Mouse (Mus musculus) T-cell, adult 2 months (primary cell): ENCODE results near the gene Eps15l1.
A peak's percentile ranks its signal among the peaks of the same experiment; 100 is the strongest.

ENCODE experiments used
- DNase-seq: peaks from one replicate; pipeline ENCODE4 v3.0.0; 2022; ENCODE audit warnings: low spot score

Gene Eps15l1

GRCm38 (mm10) chr8:72421362-72422335 lies at the start of gene Eps15l1:
Gene Eps15l1, minus strand, starts transcription at chr8:72421460.
- peak; percentile 99 for DNase-seq

DNA sequence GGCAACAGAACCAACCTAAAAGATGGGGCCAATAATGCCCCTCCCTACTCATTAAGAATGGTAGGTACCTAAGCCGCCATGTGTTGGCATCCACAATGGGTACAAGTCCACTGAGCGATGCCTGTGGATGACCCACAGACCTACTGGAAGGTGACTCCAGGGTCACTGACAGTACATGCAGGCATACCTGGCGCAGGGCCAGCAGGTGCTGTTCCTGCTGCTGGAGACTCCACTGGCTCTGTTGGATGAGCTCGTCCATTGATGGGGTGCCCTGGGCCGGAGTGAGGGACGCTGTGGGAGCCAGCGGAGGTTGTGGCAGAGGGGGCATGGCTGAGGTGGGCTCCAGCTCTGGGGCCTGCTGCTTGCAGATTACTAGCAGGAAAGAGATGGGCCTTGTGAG lies 49.4 kb upstream of the Eps15l1 start:
- DNase-seq = no peak

DNA sequence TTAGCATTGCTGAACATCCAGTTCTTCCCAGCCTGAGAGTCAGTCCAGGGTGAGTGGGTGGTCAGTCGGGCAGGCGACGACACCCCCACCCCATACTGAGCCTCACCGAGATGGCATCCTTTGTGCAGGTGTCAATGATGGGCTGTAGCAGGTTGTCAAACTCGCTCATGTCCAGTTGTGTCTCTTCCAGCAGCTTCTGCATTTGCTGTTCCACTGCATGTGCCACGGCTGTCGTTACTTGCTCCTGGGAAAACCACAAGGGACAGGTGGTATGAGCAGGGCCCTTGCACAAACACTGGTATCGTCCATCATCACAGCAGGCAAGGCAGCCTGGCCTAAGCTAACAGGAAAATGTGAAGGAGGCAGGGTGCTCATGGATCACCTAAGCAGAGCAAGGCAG lies 48.7 kb upstream of the Eps15l1 start:
- DNase-seq = no peak

DNA sequence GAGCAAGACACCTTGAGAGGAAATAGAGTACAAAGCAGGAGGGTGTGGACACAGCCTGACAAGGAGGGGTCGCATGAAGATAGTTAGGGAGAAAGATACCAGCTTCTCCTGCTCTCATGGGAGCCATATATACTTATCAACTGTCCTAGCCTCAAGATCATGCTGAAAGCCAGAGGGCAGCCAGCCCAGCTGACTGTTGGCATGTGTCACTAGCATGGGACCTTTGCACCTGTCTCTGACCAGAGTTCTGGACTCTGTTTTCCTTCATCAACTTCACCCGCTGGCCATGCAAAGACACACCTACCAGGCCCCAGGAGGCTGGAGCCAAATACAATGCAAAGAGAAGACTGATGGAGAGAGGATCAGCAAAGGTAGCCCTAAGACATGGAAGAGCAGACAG lies 48.0 kb upstream of the Eps15l1 start:
- DNase-seq = no peak

- no peak for DNase-seq
Measured at GRCm38 (mm10) chr8:72464211-72464610, 43.0 kb upstream of the Eps15l1 start.

- no peak for DNase-seq
Measured at GRCm38 (mm10) chr8:72459881-72460533, 38.7 kb upstream of the Eps15l1 start.

DNA sequence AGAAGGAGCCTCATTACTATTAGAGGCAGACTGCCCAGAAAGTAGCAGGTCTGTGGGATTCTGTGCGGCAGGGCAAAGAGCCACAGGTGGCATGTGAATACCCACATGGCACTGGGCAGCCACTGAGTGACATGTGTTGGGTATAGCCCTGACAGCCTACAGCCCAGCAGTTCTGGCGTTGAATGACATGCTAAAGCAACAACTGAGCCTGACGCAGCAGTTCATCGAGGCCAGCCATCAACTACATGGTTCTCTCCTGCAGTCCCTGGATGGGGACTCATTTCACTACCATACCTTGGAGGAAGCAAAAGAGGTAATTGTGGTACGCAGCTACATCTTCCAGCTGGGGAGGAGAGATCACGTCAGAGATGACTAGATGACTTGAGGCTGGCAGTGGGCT lies 37.2 kb upstream of the Eps15l1 start:
- DNase-seq = no peak

DNA sequence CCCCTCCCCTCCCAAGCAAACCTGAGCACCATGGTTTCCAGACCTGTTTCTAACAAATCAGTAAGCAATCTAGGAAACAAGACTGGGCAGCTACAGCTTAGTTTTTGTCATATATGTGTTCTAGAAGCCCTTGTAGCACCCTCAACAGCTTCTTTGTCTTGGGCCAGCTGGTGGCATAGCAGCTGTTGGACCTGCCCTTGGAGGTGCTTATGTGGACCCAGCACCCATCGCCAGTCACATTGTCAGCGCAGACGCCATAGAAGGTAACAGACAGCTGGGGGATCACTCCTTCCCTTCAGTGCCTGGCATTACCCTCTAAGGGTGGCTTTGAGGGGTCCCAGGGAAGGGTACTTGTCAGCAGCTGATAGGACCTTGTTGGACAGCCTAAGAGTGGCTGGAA lies 36.5 kb upstream of the Eps15l1 start:
- DNase-seq = no peak

DNA sequence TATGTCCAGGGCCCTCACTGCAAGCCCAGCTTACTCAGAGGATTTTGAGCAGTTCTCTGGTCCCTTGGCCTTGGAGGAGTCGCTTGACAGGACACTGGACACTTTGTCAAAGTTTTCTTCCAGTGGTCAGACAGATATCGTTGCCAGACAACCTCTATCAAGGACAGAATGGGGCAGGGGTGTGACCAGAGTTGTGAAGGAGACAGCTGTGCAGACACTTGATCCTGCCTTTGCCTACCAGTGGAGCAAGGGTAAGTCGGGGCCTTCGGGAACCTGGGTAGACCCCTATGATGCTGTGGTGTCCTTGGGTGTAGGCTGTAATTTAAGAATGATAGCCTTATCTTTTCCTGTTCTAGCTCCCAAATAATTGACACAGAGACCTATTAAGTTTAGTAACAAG lies 34.1 kb upstream of the Eps15l1 start:
- DNase-seq = no peak

DNA sequence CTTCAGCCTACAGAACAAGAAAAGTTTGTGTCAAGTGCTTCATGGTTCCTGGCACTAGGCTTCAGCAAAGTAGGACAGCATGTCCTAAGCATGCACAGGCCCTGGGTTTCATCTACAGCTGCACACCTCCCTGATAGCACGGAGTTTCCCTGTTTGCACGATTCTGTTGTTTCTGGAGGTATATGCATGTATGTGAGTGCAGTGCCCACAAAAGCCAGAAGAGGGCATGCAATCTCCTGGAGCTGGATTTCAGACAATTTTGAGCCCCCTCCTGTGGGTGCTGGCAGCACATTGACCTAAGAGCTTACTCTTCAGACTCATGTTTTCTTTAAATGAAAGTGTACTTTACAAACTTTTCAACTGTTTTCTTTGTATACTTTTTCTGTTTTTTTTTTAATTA lies 32.6 kb upstream of the Eps15l1 start:
- no peak for DNase-seq

- DNase-seq = no peak
Measured at GRCm38 (mm10) chr8:72451516-72451915, 30.3 kb upstream of the Eps15l1 start.

DNA sequence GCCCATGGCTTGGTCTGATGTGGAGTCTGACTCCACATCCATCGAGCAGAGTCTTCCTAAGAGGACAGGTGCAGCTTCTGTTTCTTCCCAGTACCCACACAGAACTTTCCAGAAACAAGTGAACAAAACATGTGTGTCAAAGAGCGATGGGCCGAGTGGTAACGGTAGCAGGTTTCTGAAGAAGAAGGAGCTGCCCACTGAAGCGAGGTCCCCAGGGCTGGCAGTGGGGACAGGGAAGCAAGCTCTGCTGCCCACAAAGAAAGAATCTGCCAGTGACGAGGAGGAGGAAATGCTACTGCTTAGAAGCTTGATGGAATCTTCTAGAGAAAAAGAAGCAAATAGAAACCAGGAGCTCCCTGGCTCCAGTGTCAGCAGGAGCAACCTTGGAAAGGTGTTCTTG lies 23.8 kb upstream of the Eps15l1 start:
- DNase-seq = no peak

GRCm38 (mm10) chr8:72443994-72444350 lies 22.7 kb upstream of the Eps15l1 start:
- DNase-seq = no peak

DNA sequence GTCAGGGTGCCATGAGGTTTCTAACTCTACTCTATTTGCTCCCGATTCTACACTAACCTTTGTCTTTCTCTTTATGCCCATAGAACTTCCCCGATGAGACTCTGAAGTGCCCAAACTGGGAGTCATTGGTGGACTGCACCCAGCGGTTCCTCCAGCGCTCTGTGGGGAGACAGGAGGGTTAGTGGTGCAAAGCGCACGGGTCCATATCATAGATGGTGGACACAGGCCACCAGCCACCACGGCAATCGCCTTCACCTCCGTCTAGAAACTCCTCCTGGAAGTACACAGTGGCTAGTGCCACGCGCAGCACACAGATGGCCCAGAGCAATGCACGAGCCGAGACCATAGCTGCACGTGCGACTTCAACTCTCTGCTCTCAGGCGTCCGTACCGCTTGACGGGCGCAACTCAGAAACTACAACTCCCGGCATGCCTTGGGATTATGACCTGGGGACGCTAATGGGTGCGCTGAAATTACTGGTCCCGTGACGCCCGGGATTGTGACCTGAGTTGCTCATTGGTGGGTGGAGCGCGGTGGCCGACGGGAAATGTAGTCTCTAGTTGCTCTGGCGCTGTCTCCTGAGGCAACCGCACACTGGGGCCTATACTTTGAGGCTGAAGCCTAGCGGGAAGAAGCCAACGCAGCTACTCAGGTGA lies 22.2 kb upstream of the Eps15l1 start, which contains the start of the genes Calr3 and 1700030K09Rik:
TSS of gene Calr3 (minus strand) at position 533 of the 656 bp plus-strand sequence.
TSS of gene 1700030K09Rik (plus strand) at position 543 of the 656 bp plus-strand sequence.
- peak; percentile 97 for DNase-seq

DNA sequence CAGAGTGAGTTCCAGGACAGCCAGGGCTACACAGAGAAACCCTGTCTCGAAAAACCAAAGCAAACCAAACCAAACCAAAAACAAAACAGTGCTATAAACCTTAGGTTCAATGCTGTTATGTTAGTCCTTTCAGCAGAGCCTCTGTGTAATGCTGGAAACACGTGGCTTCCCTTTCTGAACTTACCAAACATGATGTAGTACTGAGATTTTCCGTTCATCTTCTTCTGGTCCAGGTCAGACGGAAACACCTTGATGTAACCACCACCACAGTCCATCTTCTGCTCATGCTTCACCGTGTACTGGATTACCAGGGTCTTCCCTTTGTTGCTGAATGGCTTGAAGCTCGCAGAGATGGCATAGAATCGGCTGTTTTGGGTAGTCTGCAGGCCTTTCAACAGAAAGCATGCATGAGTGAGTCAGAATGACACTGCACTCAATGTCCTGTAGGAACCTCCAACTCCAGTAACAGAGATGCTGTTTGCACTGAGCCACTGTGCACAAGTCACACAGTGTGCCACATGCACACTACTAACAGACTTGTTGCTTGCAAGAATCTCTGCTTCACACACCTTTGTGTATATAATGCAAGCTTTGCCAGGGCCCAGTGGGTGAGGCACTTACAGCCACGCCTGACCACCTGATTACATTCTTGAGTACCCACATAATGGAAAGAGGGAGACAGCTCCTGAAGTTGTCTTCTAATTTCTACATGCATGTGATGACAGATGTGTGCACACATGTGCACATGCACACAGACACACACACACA lies 17.2 kb upstream of the Eps15l1 start:
- no peak for DNase-seq

- DNase-seq = no peak
Measured at GRCm38 (mm10) chr8:72434952-72435351, 13.7 kb upstream of the Eps15l1 start.

- DNase-seq = peak; percentile 65
Measured at GRCm38 (mm10) chr8:72429676-72430075, 8.4 kb upstream of the Eps15l1 start.

DNA sequence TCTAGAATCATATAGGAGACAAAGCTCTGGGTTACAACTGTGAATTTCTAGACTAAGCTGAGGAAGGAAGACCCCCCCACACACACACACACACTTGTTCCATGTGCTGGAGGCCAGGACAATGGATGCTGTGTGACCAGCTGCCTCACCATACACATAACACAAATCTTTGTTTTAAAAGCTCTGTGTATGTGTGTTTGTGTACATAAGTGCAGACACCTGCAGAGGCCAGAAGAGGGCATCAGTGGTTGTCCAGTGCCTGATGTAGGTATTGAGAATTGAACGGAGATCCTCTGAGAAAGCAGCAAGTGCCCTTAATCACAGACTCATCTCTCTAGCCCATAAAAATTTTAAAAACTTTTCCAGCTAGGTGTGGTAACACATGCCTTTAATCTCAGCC lies 1.7 kb upstream of the Eps15l1 start:
- DNase-seq = no peak

DNA sequence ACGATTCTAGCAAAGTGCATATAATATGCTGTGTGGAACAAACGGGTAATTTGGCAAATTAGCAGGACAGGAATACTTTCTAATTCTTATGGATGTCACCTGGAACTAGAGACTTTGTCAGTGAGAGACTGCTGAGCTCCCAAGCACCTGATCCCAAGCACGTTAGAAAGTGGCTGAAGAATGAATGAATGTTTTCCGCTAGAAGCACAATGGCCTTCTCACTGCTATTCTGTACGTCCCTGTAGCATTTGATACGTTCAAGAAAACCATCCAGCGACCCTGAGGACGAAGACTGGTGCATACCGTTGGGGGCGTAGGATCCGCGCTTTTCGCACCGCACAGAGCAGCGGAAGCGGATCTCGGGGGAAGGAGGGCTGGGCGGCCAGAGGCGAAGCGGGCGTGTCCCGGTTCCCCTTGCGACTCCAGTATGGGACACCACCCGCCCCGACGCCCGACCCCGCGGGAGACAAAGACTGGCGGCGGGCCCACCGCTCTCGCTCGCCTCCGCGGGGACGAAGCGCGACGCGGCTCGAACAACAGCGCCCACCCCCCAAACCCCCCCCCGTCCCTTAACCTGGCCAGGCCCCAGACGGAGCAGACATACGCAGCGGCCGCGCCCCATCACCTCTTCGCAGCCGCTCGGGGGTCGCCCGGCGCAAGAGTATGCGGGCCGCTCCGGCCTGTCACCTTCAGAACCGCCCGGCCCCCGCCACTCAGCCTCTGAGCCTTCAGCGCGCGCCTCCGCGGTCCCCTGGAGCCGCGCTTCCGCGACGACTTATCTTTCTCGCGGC lies 494 bp downstream of the Eps15l1 start:
- DNase-seq = peak; percentile 55

DNA sequence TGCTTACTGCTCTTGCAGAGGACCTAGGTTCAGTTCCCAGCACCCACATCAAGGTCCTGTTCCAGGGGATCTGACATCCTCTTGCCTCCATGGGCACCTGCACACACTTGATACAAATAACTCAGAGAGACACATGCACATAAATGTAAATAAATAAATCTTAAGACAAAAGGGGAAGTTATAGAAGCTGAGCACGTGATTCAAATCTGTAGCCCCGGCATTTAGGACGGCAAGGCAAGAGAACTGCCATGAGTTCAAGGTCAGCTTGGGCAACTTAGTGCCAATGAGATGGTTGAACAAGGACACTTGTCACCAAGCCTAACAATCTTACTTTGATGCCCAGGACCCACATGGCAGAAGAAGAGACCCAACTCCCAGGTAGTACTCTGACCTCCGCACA lies 3.2 kb downstream of the Eps15l1 start:
- no peak for DNase-seq

DNA sequence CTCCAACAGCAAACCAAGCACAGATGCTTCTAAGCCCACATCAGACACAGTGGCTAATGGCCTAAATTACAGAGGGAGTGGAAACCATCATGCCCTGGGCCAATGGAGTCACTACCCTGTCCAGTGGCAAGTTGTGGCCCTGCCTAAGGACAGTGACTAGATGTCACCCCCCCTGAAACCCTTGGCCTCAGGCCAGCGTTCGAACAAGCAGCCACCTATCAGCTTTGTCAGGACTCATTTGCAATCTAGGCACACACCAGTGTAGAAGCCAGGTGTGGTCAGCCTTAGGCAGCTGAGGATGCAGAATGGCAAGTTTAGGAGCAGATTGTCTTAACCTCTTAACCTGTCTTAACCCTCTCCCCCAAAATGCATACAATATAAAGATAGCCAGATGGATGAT lies 6.0 kb downstream of the Eps15l1 start:
- no peak for DNase-seq
